Mouse (Mus musculus): ENCODE data around the gene Coro1c. TPM values are rescaled to one million over a fixed set of nuclear protein-coding genes. Genes with fewer than 3 reads are reported as not detected.

Coro1c gene
- polyA plus RNA-seq, 2 experiments from 2014 or later = 59.2 to 70.7 TPM

GRCm38 (mm10) chr5:113854494-113854893 is 54.1 kb downstream of the Coro1c start:
- ATAC-seq = peak; percentile 65

DNA sequence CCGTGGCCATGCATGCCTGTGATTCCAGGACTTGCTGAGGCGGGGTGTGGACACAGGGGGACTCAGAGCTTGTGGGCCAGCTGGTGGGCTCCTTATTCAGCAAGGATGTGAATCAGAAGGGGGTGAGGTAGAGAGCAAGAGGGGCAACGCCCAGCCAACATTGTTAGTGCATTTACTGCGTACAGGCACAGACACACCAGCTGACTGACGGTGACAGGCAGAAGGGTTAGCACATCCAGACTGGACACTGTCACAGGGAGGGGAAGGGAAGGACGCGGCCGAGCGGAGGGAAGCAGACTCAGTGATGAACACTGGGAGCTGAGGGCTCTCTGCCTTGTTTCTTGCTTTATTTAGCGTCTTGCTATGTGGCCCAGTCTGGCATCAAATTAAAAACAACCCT is 55.0 kb downstream of the Coro1c start:
- no peak for ATAC-seq

- no peak for ATAC-seq
Measured at GRCm38 (mm10) chr5:113852463-113852862, 56.1 kb downstream of the Coro1c start.

- no peak for ATAC-seq
Measured at GRCm38 (mm10) chr5:113850680-113851230, 57.8 kb downstream of the Coro1c start.

GRCm38 (mm10) chr5:113847636-113848035 is 60.9 kb downstream of the Coro1c start:
- no peak for ATAC-seq

GRCm38 (mm10) chr5:113846656-113847055 is 61.9 kb downstream of the Coro1c start:
- no peak for ATAC-seq

DNA sequence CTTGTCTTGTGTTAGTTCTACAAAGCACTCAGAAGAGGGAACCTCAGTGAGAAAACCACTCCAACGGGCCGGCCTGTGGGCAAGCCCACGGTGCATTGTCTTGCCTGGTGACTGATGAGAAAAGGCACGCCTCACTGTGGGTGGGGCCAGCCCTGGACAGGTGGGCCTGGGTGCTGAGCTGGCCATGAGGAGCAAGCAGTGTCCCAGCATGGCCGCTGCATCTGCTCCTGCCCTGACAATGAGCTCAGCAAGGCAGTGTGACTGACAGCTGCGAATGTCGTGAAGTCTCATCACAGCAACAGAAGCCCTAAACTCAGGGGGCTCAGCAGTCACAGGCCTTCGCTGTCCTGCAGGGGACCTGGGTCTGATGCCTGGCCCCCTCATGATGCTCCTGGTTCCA is 62.9 kb downstream of the Coro1c start:
- no peak for ATAC-seq

GRCm38 (mm10) chr5:113844721-113845120 is 63.8 kb downstream of the Coro1c start:
- peak; percentile 72 for ATAC-seq

GRCm38 (mm10) chr5:113844106-113844505 is 64.5 kb downstream of the Coro1c start:
- ATAC-seq = no peak

DNA sequence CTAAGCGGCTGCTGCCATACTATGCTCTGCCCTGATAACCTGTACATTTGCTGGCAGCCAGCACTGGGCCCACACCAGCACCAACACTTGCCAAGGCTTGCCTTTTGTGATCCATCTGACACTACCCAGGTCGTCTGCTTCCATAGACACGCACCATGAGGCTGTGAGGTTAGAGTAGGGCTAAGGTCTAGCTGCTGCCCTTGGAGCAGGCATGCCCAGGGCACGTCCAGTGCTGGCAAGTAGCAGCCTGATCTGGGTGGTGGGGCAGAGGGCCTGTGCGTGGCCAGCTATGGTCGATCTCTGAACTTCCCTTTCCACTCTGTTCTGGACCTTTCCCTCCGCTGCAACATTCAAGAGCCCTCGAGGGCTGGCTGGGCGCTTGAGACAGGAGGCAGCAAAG is 65.7 kb downstream of the Coro1c start:
- no peak for ATAC-seq

DNA sequence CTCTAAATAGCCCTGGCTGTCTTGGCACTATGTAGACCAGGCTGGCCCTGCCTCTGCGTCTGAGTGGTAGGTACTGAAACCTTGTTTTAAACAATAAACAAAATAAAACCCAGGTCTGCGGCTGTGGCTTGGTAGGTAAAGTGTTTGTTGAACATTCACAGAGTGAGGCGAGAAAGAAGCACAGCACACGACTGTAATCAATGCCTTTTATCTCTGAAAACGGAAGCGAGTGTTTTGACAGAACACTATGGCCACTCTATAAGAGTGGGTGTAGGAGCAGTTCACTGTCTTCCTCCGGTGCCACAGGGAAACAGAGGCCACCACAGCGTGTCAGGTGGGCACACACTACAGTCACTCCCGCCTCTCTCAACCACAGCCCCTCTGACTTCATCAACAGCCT is 66.3 kb downstream of the Coro1c start:
- peak; percentile 51 for ATAC-seq

- peak; percentile 46 for ATAC-seq
Measured at GRCm38 (mm10) chr5:113841243-113842225, 67.0 kb downstream of the Coro1c start.

DNA sequence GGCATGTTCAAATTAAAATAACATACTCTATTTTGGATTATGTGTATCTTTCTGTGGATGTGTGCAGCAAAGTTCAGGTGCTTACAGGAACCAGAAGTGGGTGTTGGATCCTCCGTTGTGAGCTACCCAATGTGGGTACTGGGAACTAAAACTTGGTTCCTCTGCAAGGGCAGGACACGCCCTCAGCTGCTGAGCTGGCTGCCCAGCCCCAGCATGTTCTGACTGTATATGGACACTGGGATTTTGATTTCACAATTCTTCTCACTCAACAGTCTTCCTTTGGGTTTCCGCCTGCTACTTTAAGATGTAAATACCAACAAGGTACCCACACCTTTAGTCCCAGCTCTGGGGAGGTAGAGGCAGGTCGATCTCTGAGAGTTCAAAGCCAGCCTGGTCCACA is 68.1 kb downstream of the Coro1c start:
- ATAC-seq = no peak

DNA sequence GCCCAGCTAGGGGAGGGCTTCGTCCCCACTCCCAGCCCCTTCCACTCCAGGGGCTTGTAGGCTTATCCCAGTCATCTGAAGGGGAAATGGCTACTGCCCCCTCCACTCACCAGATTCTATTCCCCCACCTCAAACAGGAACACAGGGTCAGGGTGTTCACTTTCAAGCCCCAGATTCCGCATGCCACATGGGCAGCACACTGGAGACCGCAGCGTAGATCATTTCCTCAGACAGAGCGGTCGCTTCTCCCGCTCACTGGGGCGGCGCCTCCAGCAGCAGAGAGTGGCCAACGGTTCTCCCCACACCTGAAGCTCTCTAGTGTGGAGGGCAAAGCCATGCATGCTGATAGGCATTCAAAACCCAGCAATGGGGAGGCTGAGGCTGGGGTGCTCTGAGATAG is 71.6 kb downstream of the Coro1c start:
- ATAC-seq = no peak

GRCm38 (mm10) chr5:113833316-113833947 is 75.1 kb downstream of the Coro1c start:
- ATAC-seq = no peak

- ATAC-seq = peak; percentile 64
Measured at GRCm38 (mm10) chr5:113832490-113832901, 76.1 kb downstream of the Coro1c start, which contains the start of gene Selplg. TSS of gene Selplg (minus strand) at chr5:113832644.

- ATAC-seq = no peak
Measured at GRCm38 (mm10) chr5:113831741-113832140, 76.8 kb downstream of the Coro1c start.

DNA sequence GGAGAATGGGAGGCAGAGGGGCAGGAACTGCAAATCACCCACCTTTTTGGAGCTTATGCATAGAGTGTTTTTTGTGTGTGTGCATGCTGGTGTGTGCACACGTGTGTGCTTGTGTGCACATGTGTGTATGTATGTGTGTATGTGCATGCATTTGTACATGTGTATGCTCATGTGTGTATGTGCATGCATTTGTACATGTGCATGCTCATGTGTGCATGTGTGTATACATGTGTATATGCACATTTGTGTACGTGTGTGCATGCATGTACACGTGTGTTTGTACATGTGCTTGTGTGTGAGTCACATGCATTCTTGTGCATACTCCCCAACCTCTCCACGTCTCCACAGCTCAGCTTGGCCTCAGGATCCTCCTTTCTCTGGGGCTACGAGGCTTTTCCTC is 77.8 kb downstream of the Coro1c start:
- ATAC-seq = no peak

- ATAC-seq = peak; percentile 44
Measured at GRCm38 (mm10) chr5:113830292-113830643, 78.3 kb downstream of the Coro1c start.

DNA sequence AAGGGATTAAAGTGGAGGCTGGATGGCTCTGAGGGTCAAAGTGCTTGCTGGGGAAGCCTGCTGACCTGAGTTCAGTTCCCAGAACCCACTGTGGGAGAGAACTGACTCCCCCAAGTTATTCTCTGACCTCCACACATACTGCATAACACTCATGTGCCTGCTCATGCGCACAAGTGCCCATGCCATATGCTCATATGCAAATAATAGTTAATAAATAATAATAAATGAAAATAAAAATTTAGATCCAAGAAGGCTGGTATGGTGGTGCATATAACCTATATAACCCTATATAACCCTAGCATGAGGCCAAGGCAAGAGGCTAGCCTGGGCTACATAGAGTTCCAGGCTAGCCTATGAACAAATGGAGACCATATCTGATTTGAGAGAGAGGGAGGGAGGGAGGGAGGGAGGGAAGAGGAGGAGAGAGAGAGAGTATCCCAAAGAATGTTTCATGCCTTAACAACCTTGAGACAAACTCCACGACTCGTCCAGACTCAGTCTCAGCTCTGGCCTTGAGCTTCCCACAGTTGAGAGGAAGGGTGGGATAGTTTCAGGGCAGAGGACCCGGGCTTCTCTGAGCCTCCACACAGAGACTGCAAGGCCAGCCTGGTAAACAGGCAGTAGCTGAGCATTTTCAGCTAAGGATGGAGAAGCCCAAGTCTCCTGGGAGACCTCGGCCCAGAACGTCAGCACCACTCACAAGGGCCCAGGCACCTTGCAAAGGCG is 78.8 kb downstream of the Coro1c start:
- no peak for ATAC-seq

DNA sequence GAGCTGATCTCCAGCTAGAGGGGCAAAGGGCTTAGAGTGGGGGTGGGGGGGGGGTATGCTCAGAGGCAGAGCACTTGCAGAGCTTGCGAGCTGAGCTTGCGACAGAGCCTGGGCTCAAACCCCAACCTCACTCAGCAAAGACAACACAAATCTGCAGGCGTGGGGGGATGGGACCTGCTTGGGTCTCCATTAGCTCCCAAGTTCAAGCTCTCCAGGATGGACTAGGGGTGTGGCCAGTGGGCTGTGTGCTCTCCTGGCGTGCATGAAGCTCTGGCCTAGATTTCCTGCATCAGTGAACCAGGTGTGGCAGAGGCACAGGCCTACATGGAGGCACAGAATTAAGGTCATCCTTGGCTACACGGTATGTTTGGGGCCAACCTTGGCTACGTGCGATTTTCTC is 80.1 kb downstream of the Coro1c start:
- no peak for ATAC-seq

DNA sequence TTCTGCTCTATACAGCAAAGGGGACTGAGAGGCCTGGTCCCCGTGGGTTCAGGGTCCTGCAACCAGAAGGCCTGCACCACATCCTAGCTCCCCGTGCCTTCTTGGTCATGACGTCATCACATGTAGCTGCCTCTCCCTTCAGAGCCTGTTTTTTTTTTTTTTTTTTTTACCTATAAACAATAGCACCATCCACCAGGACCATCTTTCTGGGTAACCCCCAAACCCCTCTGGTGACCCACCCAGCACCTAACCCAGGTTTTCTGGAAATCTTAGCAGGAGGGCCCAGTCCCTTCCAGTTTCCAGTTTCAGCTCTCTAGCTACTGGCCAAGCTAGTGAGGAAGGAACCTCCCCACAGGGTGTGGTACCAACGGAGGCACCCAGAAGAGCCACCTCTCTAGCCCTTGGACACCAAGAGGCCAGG is 80.6 kb downstream of the Coro1c start:
- ATAC-seq = no peak

DNA sequence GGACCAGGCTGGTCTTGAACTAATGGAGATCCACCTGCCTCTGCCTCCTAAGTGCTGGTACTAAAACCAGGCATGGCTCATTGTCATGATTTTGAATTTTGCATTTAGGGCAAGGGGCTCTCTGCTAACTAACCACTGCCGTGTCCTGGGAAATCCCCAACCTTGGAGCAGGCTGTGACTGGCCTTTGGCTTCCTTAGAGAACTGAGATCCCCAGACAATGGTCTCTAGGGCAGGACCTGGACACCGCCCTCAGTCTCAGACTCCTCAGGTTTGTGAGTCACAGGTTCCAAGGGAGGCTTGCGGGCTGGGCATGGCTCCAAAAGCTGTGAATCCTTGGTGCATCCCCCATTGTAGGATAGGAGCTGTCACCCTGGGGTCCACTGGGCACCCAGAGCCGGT is 81.9 kb downstream of the Coro1c start:
- ATAC-seq = no peak

Measured in activated CD4-positive, CD25-positive, alpha-beta regulatory T cell, adult 4 months (primary cell).